Mouse (Mus musculus) liver, embryonic 15.5 days (tissue): ENCODE data around the gene Dmtf1. TPM values are rescaled to one million over a fixed set of nuclear protein-coding genes. Genes with fewer than 3 reads are reported as not detected.

Experiments used
- ATAC-seq: fragments of 200-750 bp; cut with Nextera tagmentation; 2 replicates; pipeline ENCODE4 v1.8.0; 2017; ENCODE audit warnings: moderate number of reproducible peaks, mild to moderate bottlenecking, moderate library complexity; ENCODE audit not compliant: insufficient read depth
- H3K27ac ChIP-seq: fragments of 300-500 bp; sonication (generic); replicated peaks from 2 replicates; pipeline ENCODE4 v1.5.1; 2015; ENCODE audit warnings: mild to moderate bottlenecking, inconsistent platforms
- H3K27me3 ChIP-seq: fragments of 300-500 bp; sonication (generic); 2 replicates; pipeline ENCODE4 v1.6.1; 2015; ENCODE audit warnings: mild to moderate bottlenecking, inconsistent platforms
- H3K36me3 ChIP-seq: fragments of 300-500 bp; sonication (generic); replicated peaks from 2 replicates; pipeline ENCODE4 v1.6.1; 2015; ENCODE audit warnings: moderate library complexity, mild to moderate bottlenecking, inconsistent platforms
- H3K4me1 ChIP-seq: fragments of 300-500 bp; sonication (generic); replicated peaks from 2 replicates; pipeline ENCODE4 v1.6.1; 2015; ENCODE audit warnings: inconsistent platforms
- H3K4me2 ChIP-seq: fragments of 300-500 bp; sonication (generic); 2 replicates; pipeline ENCODE4 v1.6.1; 2015; ENCODE audit warnings: moderate library complexity, mild to moderate bottlenecking, inconsistent platforms
- H3K4me3 ChIP-seq: fragments of 300-500 bp; sonication (generic); replicated peaks from 2 replicates; pipeline ENCODE4 v1.5.1; 2015; ENCODE audit warnings: mild to moderate bottlenecking, inconsistent platforms
- H3K9ac ChIP-seq: fragments of 300-500 bp; sonication (generic); 2 replicates; pipeline ENCODE4 v1.6.1; 2015; ENCODE audit warnings: moderate library complexity, mild to moderate bottlenecking, inconsistent platforms
- H3K9me3 ChIP-seq: fragments of 300-500 bp; sonication (generic); replicated peaks from 2 replicates; pipeline ENCODE4 v1.6.1; 2016; ENCODE audit warnings: inconsistent platforms
- WGBS: fragments of 180-500 bp; shearing (Covaris S2); methylation state at CpG from one replicate; pipeline ENCODE4 v1.1.7; 2015; ENCODE audit warnings: mixed read lengths; ENCODE audit not compliant: insufficient replicate concordance; 5-methylcytosine and 5-hydroxymethylcytosine counted together
- polyA plus RNA-seq: library from polyadenylated mRNA; unstranded; fragments of >200 nt; fragmentation: Nextera tagmentation; extraction: Ambion mirVana; gene quantifications from 2 replicates; pipeline ENCODE4 v1.2.1, GENCODE M21; 2015

Dmtf1 gene
- polyA plus RNA-seq, 1 experiment from 2014 or later, result 9.1 TPM

GRCm38 (mm10) chr5:9107296-9108089, 54.1 kb downstream of the Dmtf1 start:
- H3K27me3 ChIP-seq, result peaks cover 20% of the 10 kb centered on the region
- H3K4me3 ChIP-seq, result no peak overlapping the region
- no peak overlapping the region for H3K4me2 ChIP-seq
- H3K36me3 ChIP-seq, result no peaks in the 10 kb centered on the region
- H3K9me3 ChIP-seq, result no peaks in the 10 kb centered on the region
- 46% methylated on average over 8 of the region's 8 CpGs for WGBS
- peaks cover 6% of the 10 kb centered on the region for H3K4me1 ChIP-seq
- no peak for ATAC-seq
- no peak overlapping the region for H3K27ac ChIP-seq
- H3K9ac ChIP-seq, result no peak overlapping the region

GRCm38 (mm10) chr5:9106806-9107205, 54.8 kb downstream of the Dmtf1 start:
- H3K27me3 ChIP-seq, result peaks cover 26% of the 10 kb centered on the region
- H3K4me1 ChIP-seq, result peaks cover 6% of the 10 kb centered on the region
- no peak for ATAC-seq
- H3K36me3 ChIP-seq, result no peaks in the 10 kb centered on the region
- H3K27ac ChIP-seq, result no peak overlapping the region
- 62% methylated on average over 6 of the region's 6 CpGs for WGBS
- no peaks in the 10 kb centered on the region for H3K9me3 ChIP-seq
- no peak overlapping the region for H3K4me3 ChIP-seq
- H3K4me2 ChIP-seq, result no peak overlapping the region
- no peak overlapping the region for H3K9ac ChIP-seq

- no peak overlapping the region for H3K27ac ChIP-seq
- H3K36me3 ChIP-seq, result no peaks in the 10 kb centered on the region
- H3K4me1 ChIP-seq, result peaks cover 21% of the 10 kb centered on the region
- no peaks in the 10 kb centered on the region for H3K9me3 ChIP-seq
- no peak for ATAC-seq
- H3K9ac ChIP-seq, result no peak overlapping the region
- no peak overlapping the region for H3K4me3 ChIP-seq
- 36% methylated on average over 8 of the region's 8 CpGs for WGBS
- H3K27me3 ChIP-seq, result peaks cover 54% of the 10 kb centered on the region
- no peak overlapping the region for H3K4me2 ChIP-seq
Observed at GRCm38 (mm10) chr5:9103958-9104357, 57.6 kb downstream of the Dmtf1 start.

- 77% methylated on average over 2 of the region's 2 CpGs for WGBS
- peaks cover 21% of the 10 kb centered on the region for H3K4me1 ChIP-seq
- H3K9me3 ChIP-seq, result no peaks in the 10 kb centered on the region
- no peak overlapping the region for H3K27ac ChIP-seq
- H3K9ac ChIP-seq, result no peak overlapping the region
- no peak overlapping the region for H3K4me2 ChIP-seq
- no peak for ATAC-seq
- H3K4me3 ChIP-seq, result no peak overlapping the region
- H3K27me3 ChIP-seq, result peaks cover 66% of the 10 kb centered on the region
- H3K36me3 ChIP-seq, result no peaks in the 10 kb centered on the region
Observed at GRCm38 (mm10) chr5:9102696-9103095, 58.9 kb downstream of the Dmtf1 start.

GRCm38 (mm10) chr5:9100849-9101801, 60.5 kb downstream of the Dmtf1 start:
- H3K4me3 ChIP-seq, result peak overlapping the region; percentile 74
- H3K27me3 ChIP-seq, result peaks cover 65% of the 10 kb centered on the region
- H3K9ac ChIP-seq, result peak overlapping the region; percentile 59
- H3K4me1 ChIP-seq, result peaks cover 16% of the 10 kb centered on the region
- peak; percentile 70 for ATAC-seq
- H3K9me3 ChIP-seq, result no peaks in the 10 kb centered on the region
- no peaks in the 10 kb centered on the region for H3K36me3 ChIP-seq
- under 1% methylated on average over 75 of the region's 83 CpGs for WGBS
- peak overlapping the region; percentile 78 for H3K4me2 ChIP-seq
- H3K27ac ChIP-seq, result peak overlapping the region; percentile 68

- Histone ChIP-seq H3K36me3 (no peaks in the 10 kb centered on the region), H3K27ac (peak within 1 kb of the TSS; percentile 68), H3K9me3 (no peaks in the 10 kb centered on the region), H3K4me1 (peaks cover 16% of the 10 kb centered on the region), H3K4me3 (peak within 1 kb of the TSS; percentile 74), H3K4me2 (peak within 1 kb of the TSS; percentile 78), H3K27me3 (peaks cover 59% of the 10 kb centered on the region), H3K9ac (peak within 1 kb of the TSS; percentile 59)
- peak; percentile 91 for ATAC-seq
- 1% methylated on average over 50 of the region's 59 CpGs for WGBS
Observed at GRCm38 (mm10) chr5:9100207-9100848, 61.2 kb downstream of the Dmtf1 start, which contains the start of gene Tmem243. Gene Tmem243 (plus strand): TSS chr5:9100668.

GRCm38 (mm10) chr5:9093490-9093889, 68.1 kb downstream of the Dmtf1 start:
- Histone ChIP-seq H3K4me3 (no peak overlapping the region), H3K4me1 (no peaks in the 10 kb centered on the region), H3K9ac (no peak overlapping the region), H3K27me3 (peaks cover 8% of the 10 kb centered on the region), H3K9me3 (no peaks in the 10 kb centered on the region), H3K36me3 (no peaks in the 10 kb centered on the region), H3K4me2 (no peak overlapping the region), H3K27ac (no peak overlapping the region)
- WGBS, result 38% methylated on average over 4 of the region's 4 CpGs
- ATAC-seq, result no peak

GRCm38 (mm10) chr5:9092716-9093115, 68.9 kb downstream of the Dmtf1 start:
- no peaks in the 10 kb centered on the region for H3K27me3 ChIP-seq
- 63% methylated on average over 1 of the region's 1 CpGs for WGBS
- H3K4me1 ChIP-seq, result no peaks in the 10 kb centered on the region
- no peak overlapping the region for H3K4me3 ChIP-seq
- no peak overlapping the region for H3K9ac ChIP-seq
- no peaks in the 10 kb centered on the region for H3K9me3 ChIP-seq
- no peaks in the 10 kb centered on the region for H3K36me3 ChIP-seq
- no peak for ATAC-seq
- H3K4me2 ChIP-seq, result no peak overlapping the region
- no peak overlapping the region for H3K27ac ChIP-seq

GRCm38 (mm10) chr5:9090493-9091106, 71.0 kb downstream of the Dmtf1 start:
- no peaks in the 10 kb centered on the region for H3K4me1 ChIP-seq
- H3K4me3 ChIP-seq, result no peak overlapping the region
- H3K36me3 ChIP-seq, result no peaks in the 10 kb centered on the region
- ATAC-seq, result no peak
- no peak overlapping the region for H3K4me2 ChIP-seq
- H3K9ac ChIP-seq, result no peak overlapping the region
- H3K27ac ChIP-seq, result no peak overlapping the region
- no peaks in the 10 kb centered on the region for H3K9me3 ChIP-seq
- 53% methylated on average over 6 of the region's 6 CpGs for WGBS
- H3K27me3 ChIP-seq, result no peaks in the 10 kb centered on the region

- H3K4me3 ChIP-seq, result no peak overlapping the region
- WGBS, result 20% methylated on average over 3 of the region's 3 CpGs
- H3K9me3 ChIP-seq, result no peaks in the 10 kb centered on the region
- H3K9ac ChIP-seq, result no peak overlapping the region
- H3K4me2 ChIP-seq, result no peak overlapping the region
- no peaks in the 10 kb centered on the region for H3K36me3 ChIP-seq
- ATAC-seq, result no peak
- no peaks in the 10 kb centered on the region for H3K27me3 ChIP-seq
- H3K27ac ChIP-seq, result no peak overlapping the region
- no peaks in the 10 kb centered on the region for H3K4me1 ChIP-seq
Observed at GRCm38 (mm10) chr5:9086924-9087719, 74.5 kb downstream of the Dmtf1 start.
